Mouse (Mus musculus) midbrain, embryonic 14.5 days (tissue): Measurements from ENCODE around the gene Ift122. TPM values are rescaled to one million over a fixed set of nuclear protein-coding genes. Genes with fewer than 3 reads are reported as not detected.

ENCODE experiments used
- ATAC-seq: fragments of 200-750 bp; cut with Nextera tagmentation; 2 replicates; pipeline ENCODE4 v1.8.0; 2017; ENCODE audit warnings: moderate number of reproducible peaks, moderate library complexity; ENCODE audit not compliant: low FRiP score, low TSS enrichment
- DNase-seq: peaks from one replicate; pipeline ENCODE4 v3.0.0-alpha.2; 2015
- H3K27ac ChIP-seq: fragments of 300-500 bp; sonication (generic); replicated peaks from 2 replicates; pipeline ENCODE4 v1.5.1; 2014; ENCODE audit warnings: mild to moderate bottlenecking, low read depth, low read length, moderate library complexity
- H3K27me3 ChIP-seq: fragments of 300-500 bp; sonication (generic); 2 replicates; pipeline ENCODE4 v1.6.1; 2014; ENCODE audit warnings: low read length, control low read depth, mixed read lengths; ENCODE audit not compliant: control insufficient read depth, insufficient read depth
- H3K36me3 ChIP-seq: fragments of 300-500 bp; sonication (generic); 2 replicates; pipeline ENCODE4 v1.6.1; 2014; ENCODE audit warnings: low read length, control low read depth; ENCODE audit not compliant: control insufficient read depth, insufficient read depth
- H3K4me1 ChIP-seq: fragments of 300-500 bp; sonication (generic); 2 replicates; pipeline ENCODE4 v1.6.1; 2014; ENCODE audit warnings: mild to moderate bottlenecking, antibody characterized with exemption, low read length, control low read depth; ENCODE audit not compliant: control insufficient read depth, insufficient read depth
- H3K4me2 ChIP-seq: fragments of 300-500 bp; sonication (generic); 2 replicates; pipeline ENCODE4 v1.6.1; 2014; ENCODE audit warnings: mild to moderate bottlenecking, low read length, moderate library complexity
- H3K4me3 ChIP-seq: fragments of 300-500 bp; sonication (generic); replicated peaks from 2 replicates; pipeline ENCODE4 v1.5.1; 2014; ENCODE audit warnings: low read depth, low read length
- H3K9ac ChIP-seq: fragments of 300-500 bp; sonication (generic); replicated peaks from 2 replicates; pipeline ENCODE4 v1.6.1; 2014; ENCODE audit warnings: mild to moderate bottlenecking, low read length, moderate library complexity
- H3K9me3 ChIP-seq: fragments of 300-500 bp; sonication (generic); 2 replicates; pipeline ENCODE4 v1.6.1; 2016; ENCODE audit warnings: low read length, control low read depth, mixed read lengths; ENCODE audit not compliant: control insufficient read depth
- WGBS: fragments of 180-500 bp; shearing (Covaris S2); extraction: QIAGEN DNeasy Blood & Tissue Kit; methylation state at CpG from one replicate; pipeline ENCODE4 v1.1.7; 2014; 5-methylcytosine and 5-hydroxymethylcytosine counted together
- polyA plus RNA-seq: library from polyadenylated mRNA; unstranded; fragments of >200 nt; fragmentation: Nextera tagmentation; extraction: Ambion mirVana; gene quantifications from 2 replicates; pipeline ENCODE4 v1.2.1, GENCODE M21; 2014

The Ift122 gene
- polyA plus RNA-seq, 1 experiment from 2014 or later = 28.1 TPM

GRCm38 (mm10) chr6:115959151-115959691 is 106.0 kb downstream of the Ift122 start:
- no peak overlapping the region for H3K4me3 ChIP-seq
- 0 out of 2 replicates have a peak, but pooled peaks cover 7% of the 10 kb centered on the region for H3K4me1 ChIP-seq
- H3K27me3 ChIP-seq = no peaks in the 10 kb centered on the region
- H3K9ac ChIP-seq = no peak overlapping the region
- ATAC-seq = no peak
- no peak overlapping the region for H3K4me2 ChIP-seq
- H3K36me3 ChIP-seq = no peaks in the 10 kb centered on the region
- 82% methylated on average over 7 of the region's 7 CpGs for WGBS
- no peaks in the 10 kb centered on the region for H3K9me3 ChIP-seq
- DNase-seq = no peak
- H3K27ac ChIP-seq = no peak overlapping the region

GRCm38 (mm10) chr6:115960322-115960721 is 107.1 kb downstream of the Ift122 start:
- Histone ChIP-seq H3K4me2 (no peak overlapping the region), H3K27me3 (no peaks in the 10 kb centered on the region), H3K9me3 (no peaks in the 10 kb centered on the region), H3K4me1 (0 out of 2 replicates have a peak, but pooled peaks cover 7% of the 10 kb centered on the region), H3K4me3 (no peak overlapping the region), H3K9ac (no peak overlapping the region), H3K27ac (no peak overlapping the region), H3K36me3 (no peaks in the 10 kb centered on the region)
- 92% methylated on average over 19 of the region's 19 CpGs for WGBS
- DNase-seq (no peak), ATAC-seq (no peak)

GRCm38 (mm10) chr6:115961743-115962142 is 108.5 kb downstream of the Ift122 start:
- Histone ChIP-seq H3K27ac (no peak overlapping the region), H3K9ac (no peak overlapping the region), H3K4me3 (no peak overlapping the region), H3K9me3 (no peaks in the 10 kb centered on the region), H3K36me3 (no peaks in the 10 kb centered on the region), H3K4me2 (no peak overlapping the region), H3K27me3 (no peaks in the 10 kb centered on the region), H3K4me1 (0 out of 2 replicates have a peak, but pooled peaks cover 7% of the 10 kb centered on the region)
- DNase-seq (no peak), ATAC-seq (no peak)
- 79% methylated on average over 3 of the region's 3 CpGs for WGBS

GRCm38 (mm10) chr6:115962439-115963085 is 109.3 kb downstream of the Ift122 start:
- Histone ChIP-seq H3K9me3 (no peaks in the 10 kb centered on the region), H3K4me2 (no peak overlapping the region), H3K4me1 (no peaks in the 10 kb centered on the region), H3K4me3 (no peak overlapping the region), H3K27me3 (no peaks in the 10 kb centered on the region), H3K9ac (no peak overlapping the region), H3K27ac (no peak overlapping the region), H3K36me3 (no peaks in the 10 kb centered on the region)
- WGBS = 31% methylated on average over 23 of the region's 23 CpGs
- ATAC-seq (no peak), DNase-seq (no peak)

- Histone ChIP-seq H3K4me3 (no peak overlapping the region), H3K9ac (no peak overlapping the region), H3K36me3 (no peaks in the 10 kb centered on the region), H3K4me1 (no peaks in the 10 kb centered on the region), H3K27ac (no peak overlapping the region), H3K9me3 (no peaks in the 10 kb centered on the region), H3K4me2 (no peak overlapping the region), H3K27me3 (no peaks in the 10 kb centered on the region)
- 72% methylated on average over 9 of the region's 9 CpGs for WGBS
- ATAC-seq = no peak
- DNase-seq = no peak
Observed at GRCm38 (mm10) chr6:115963656-115964055, 110.4 kb downstream of the Ift122 start.

- Histone ChIP-seq H3K27ac (no peak overlapping the region), H3K4me1 (0 out of 2 replicates have a peak, but pooled peaks cover 2% of the 10 kb centered on the region), H3K4me2 (no peak overlapping the region), H3K27me3 (no peaks in the 10 kb centered on the region), H3K4me3 (no peak overlapping the region), H3K9ac (no peak overlapping the region), H3K9me3 (no peaks in the 10 kb centered on the region), H3K36me3 (no peaks in the 10 kb centered on the region)
- ATAC-seq (no peak), DNase-seq (no peak)
- 93% methylated on average over 19 of the region's 19 CpGs for WGBS
Observed at GRCm38 (mm10) chr6:115966227-115966966, 113.1 kb downstream of the Ift122 start.

- no peak for DNase-seq
- Histone ChIP-seq H3K4me3 (no peak overlapping the region), H3K36me3 (no peaks in the 10 kb centered on the region), H3K4me2 (no peak overlapping the region), H3K27me3 (no peaks in the 10 kb centered on the region), H3K9ac (no peak overlapping the region), H3K4me1 (peaks cover 11% of the 10 kb centered on the region; the same call in 1 of the 2 replicates), H3K9me3 (no peaks in the 10 kb centered on the region), H3K27ac (no peak overlapping the region)
- 93% methylated on average over 15 of the region's 15 CpGs for WGBS
- no peak for ATAC-seq
Observed at GRCm38 (mm10) chr6:115967291-115967880, 114.1 kb downstream of the Ift122 start.

- H3K36me3 ChIP-seq = no peaks in the 10 kb centered on the region
- no peaks in the 10 kb centered on the region for H3K9me3 ChIP-seq
- no peak overlapping the region for H3K27ac ChIP-seq
- H3K4me2 ChIP-seq = no peak overlapping the region
- 70% methylated on average over 5 of the region's 5 CpGs for WGBS
- ATAC-seq (no peak), DNase-seq (no peak)
- no peak overlapping the region for H3K9ac ChIP-seq
- no peak overlapping the region for H3K4me3 ChIP-seq
- H3K4me1 ChIP-seq = peaks cover 17% of the 10 kb centered on the region; the same call in 1 of the 2 replicates
- no peaks in the 10 kb centered on the region for H3K27me3 ChIP-seq
Observed at GRCm38 (mm10) chr6:115968086-115968485, 114.8 kb downstream of the Ift122 start.
